Mouse (Mus musculus) hindbrain, postnatal 0 days (tissue): Measurements from ENCODE around the gene Cacna1h. TPM values are rescaled to one million over a fixed set of nuclear protein-coding genes. Genes with fewer than 3 reads are reported as not detected.

ENCODE experiments used
- ATAC-seq: fragments of 200-750 bp; cut with Nextera tagmentation; 2 replicates; pipeline ENCODE4 v1.8.0; 2017; ENCODE audit warnings: mild to moderate bottlenecking, moderate TSS enrichment, moderate library complexity
- DNase-seq: peaks from one replicate; pipeline ENCODE4 v3.0.0-alpha.2; 2015; ENCODE audit warnings: low spot score
- H3K27ac ChIP-seq: fragments of 300-500 bp; sonication (generic); 2 replicates; pipeline ENCODE4 v1.5.1; 2014; ENCODE audit warnings: mild to moderate bottlenecking
- H3K27me3 ChIP-seq: fragments of 300-500 bp; sonication (generic); 2 replicates; pipeline ENCODE4 v1.6.1; 2014; ENCODE audit warnings: low read length, mixed read lengths; ENCODE audit not compliant: insufficient read depth
- H3K36me3 ChIP-seq: fragments of 300-500 bp; sonication (generic); 2 replicates; pipeline ENCODE4 v1.6.1; 2014; ENCODE audit warnings: low read length, mixed read lengths; ENCODE audit not compliant: insufficient read depth
- H3K4me1 ChIP-seq: fragments of 300-500 bp; sonication (generic); 2 replicates; pipeline ENCODE4 v1.6.1; 2014; ENCODE audit warnings: antibody characterized with exemption, low read length, mixed read lengths; ENCODE audit not compliant: insufficient read depth
- H3K4me2 ChIP-seq: fragments of 300-500 bp; sonication (generic); 2 replicates; pipeline ENCODE4 v1.6.1; 2014; ENCODE audit warnings: low read depth, mild to moderate bottlenecking, low read length, moderate library complexity, mixed read lengths
- H3K4me3 ChIP-seq: fragments of 300-500 bp; sonication (generic); 2 replicates; pipeline ENCODE4 v1.5.1; 2014; ENCODE audit warnings: low read length
- H3K9ac ChIP-seq: fragments of 300-500 bp; sonication (generic); replicated peaks from 2 replicates; pipeline ENCODE4 v1.6.1; 2014; ENCODE audit warnings: mild to moderate bottlenecking, low read length, moderate library complexity, mixed read lengths
- H3K9me3 ChIP-seq: fragments of 300-500 bp; sonication (generic); 2 replicates; pipeline ENCODE4 v1.6.1; 2016; ENCODE audit warnings: low read length, mixed read lengths
- CTCF ChIP-seq: IDR thresholded peaks from 2 replicates; pipeline ENCODE4 v1.5.1; 2016; ENCODE audit warnings: antibody characterized with exemption, control low read depth, low read depth
- WGBS: fragments of 180-500 bp; shearing (Covaris S2); extraction: QIAGEN DNeasy Blood & Tissue Kit; methylation state at CpG from one replicate; pipeline ENCODE4 v1.1.7; 2014; 5-methylcytosine and 5-hydroxymethylcytosine counted together
- polyA plus RNA-seq: library from polyadenylated mRNA; unstranded; fragments of >200 nt; fragmentation: Nextera tagmentation; extraction: Ambion mirVana; gene quantifications from 2 replicates; pipeline ENCODE4 v1.2.1, GENCODE M21; 2015
- total RNA-seq: library from RNA; depleted of rRNA; stranded (reverse); fragments of >200 nt; gene quantifications from 2 replicates; pipeline ENCODE4 v1.2.3, GENCODE M21; 2014

The Cacna1h gene
- total and polyA plus RNA-seq, 2 experiments from 2014 or later, result 5.7 to 111 TPM

DNA sequence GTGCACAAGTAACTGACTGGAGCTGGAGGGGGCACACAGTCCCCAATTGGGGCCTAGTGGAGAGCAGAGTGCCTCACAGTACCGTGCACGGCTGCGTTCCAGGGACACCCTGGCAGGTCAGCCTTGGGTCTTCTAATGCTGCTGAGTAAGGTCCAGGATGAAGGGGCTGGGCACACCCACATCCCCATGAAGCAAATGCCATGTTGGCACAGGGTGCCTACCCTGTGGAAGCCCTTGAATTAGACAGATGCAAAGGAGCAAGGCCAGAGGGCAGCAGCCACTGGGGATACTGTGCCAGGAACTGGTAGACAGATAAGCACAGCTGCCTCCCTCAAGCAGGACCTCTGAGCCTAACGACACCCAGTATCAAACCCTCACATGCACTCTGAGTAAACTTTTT, 39.1 kb downstream of the Cacna1h start:
- TF ChIP-seq CTCF, result no peak
- H3K36me3 ChIP-seq, result no peaks in the 10 kb centered on the region; the same call in 1 of the 2 replicates
- H3K4me1 ChIP-seq, result no peaks in the 10 kb centered on the region
- no peak overlapping the region for H3K9ac ChIP-seq
- no peaks in the 10 kb centered on the region for H3K27me3 ChIP-seq
- no peak overlapping the region for H3K27ac ChIP-seq
- DNase-seq (no peak), ATAC-seq (no peak)
- 80% methylated on average over 4 of the region's 4 CpGs for WGBS
- no peak overlapping the region for H3K4me3 ChIP-seq
- no peak overlapping the region for H3K4me2 ChIP-seq
- no peaks in the 10 kb centered on the region for H3K9me3 ChIP-seq

DNA sequence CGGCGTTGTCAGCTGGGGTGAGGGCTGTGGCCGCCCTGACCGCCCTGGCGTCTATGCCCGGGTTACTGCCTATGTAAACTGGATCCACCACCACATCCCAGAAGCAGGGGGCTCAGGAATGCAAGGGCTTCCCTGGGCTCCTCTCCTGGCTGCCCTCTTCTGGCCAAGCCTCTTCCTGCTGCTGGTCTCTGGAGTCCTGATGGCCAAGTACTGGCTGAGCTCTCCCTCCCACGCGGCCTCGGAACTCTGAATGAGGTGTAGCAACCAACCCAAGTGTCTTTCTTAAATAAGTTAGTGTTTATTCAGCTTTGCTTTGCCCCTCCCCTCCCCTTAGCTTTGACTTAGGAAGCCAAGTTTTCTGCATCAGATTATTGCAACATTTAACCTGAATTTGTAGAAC, 59.6 kb downstream of the Cacna1h start:
- Histone ChIP-seq H3K4me1 (no peaks in the 10 kb centered on the region), H3K4me3 (no peak overlapping the region), H3K9ac (no peak overlapping the region), H3K27ac (no peak overlapping the region), H3K9me3 (no peaks in the 10 kb centered on the region), H3K27me3 (no peaks in the 10 kb centered on the region), H3K4me2 (no peak overlapping the region), H3K36me3 (0 out of 2 replicates have a peak, but pooled peaks cover 3% of the 10 kb centered on the region)
- TF ChIP-seq CTCF, result peak; percentile 64
- DNase-seq (peak; percentile 58), ATAC-seq (peak; percentile 48)
- whole genome bisulfite sequencing, result 44% methylated on average over 9 of the region's 9 CpGs

GRCm38 (mm10) chr17:25372491-25372890, 61.1 kb downstream of the Cacna1h start:
- H3K4me2 ChIP-seq, result no peak overlapping the region
- no peaks in the 10 kb centered on the region for H3K36me3 ChIP-seq
- ATAC-seq (no peak), DNase-seq (no peak)
- H3K9ac ChIP-seq, result no peak overlapping the region
- WGBS, result 82% methylated on average over 8 of the region's 8 CpGs
- H3K9me3 ChIP-seq, result no peaks in the 10 kb centered on the region
- H3K27me3 ChIP-seq, result no peaks in the 10 kb centered on the region
- no peaks in the 10 kb centered on the region for H3K4me1 ChIP-seq
- no peak overlapping the region for H3K27ac ChIP-seq
- TF ChIP-seq CTCF, result no peak
- H3K4me3 ChIP-seq, result no peak overlapping the region

DNA sequence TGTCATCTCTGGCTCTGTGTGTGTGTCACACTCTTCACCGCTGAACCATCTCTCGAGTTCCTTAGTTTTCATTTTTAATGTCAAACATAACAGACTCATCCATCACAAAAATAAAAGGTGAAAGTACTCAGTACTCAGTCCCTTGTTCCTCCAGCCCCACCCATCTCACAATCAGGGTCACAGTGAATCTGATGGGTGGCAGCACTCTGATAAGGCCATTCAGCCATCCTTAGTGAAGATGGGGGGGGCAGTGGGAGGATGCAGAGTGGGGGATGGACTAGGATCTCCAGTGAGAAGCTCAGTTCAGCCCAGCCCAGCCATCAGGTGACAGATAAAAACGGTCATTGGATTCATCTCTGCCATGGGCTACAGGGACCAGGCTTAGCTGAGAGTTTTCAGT, 64.6 kb downstream of the Cacna1h start, which contains the start of gene Tpsg1:
Gene Tpsg1, plus strand, starts transcription at position 301 of the 400 bp plus-strand sequence.
- Histone ChIP-seq H3K9ac (no peak within 1 kb of the TSS), H3K4me1 (no peaks in the 10 kb centered on the region), H3K4me2 (no peak within 1 kb of the TSS), H3K4me3 (no peak within 1 kb of the TSS), H3K27ac (no peak within 1 kb of the TSS), H3K27me3 (no peaks in the 10 kb centered on the region), H3K36me3 (no peaks in the 10 kb centered on the region), H3K9me3 (no peaks in the 10 kb centered on the region)
- DNase-seq (no peak), ATAC-seq (no peak)
- no peak for TF ChIP-seq CTCF
- WGBS, result 81% methylated on average over 3 of the region's 3 CpGs

GRCm38 (mm10) chr17:25366005-25366404, 67.6 kb downstream of the Cacna1h start, which contains the start of gene Tpsb2:
Tpsb2 (plus strand) TSS chr17:25366305.
- no peak within 1 kb of the TSS for H3K27ac ChIP-seq

GRCm38 (mm10) chr17:25363726-25364125, 69.9 kb downstream of the Cacna1h start:
- DNase-seq, result peak; percentile 20
- WGBS, result 15% methylated on average over 1 of the region's 1 CpGs
- Histone ChIP-seq H3K9ac (no peak overlapping the region), H3K27me3 (no peaks in the 10 kb centered on the region), H3K27ac (no peak overlapping the region), H3K4me2 (no peak overlapping the region), H3K36me3 (no peaks in the 10 kb centered on the region), H3K4me3 (no peak overlapping the region), H3K4me1 (no peaks in the 10 kb centered on the region), H3K9me3 (no peaks in the 10 kb centered on the region)
- ATAC-seq, result no peak
- peak; percentile 72 for TF ChIP-seq CTCF

More at GRCm38 (mm10) chr17:25366005-25366404, 67.6 kb downstream of the Cacna1h start, which contains the start of gene Tpsb2:
- no peaks in the 10 kb centered on the region for H3K4me1 ChIP-seq
- DNase-seq (no peak), ATAC-seq (no peak)
- H3K4me3 ChIP-seq, result no peak within 1 kb of the TSS
- no peak within 1 kb of the TSS for H3K4me2 ChIP-seq
- 73% methylated on average over 2 of the region's 2 CpGs for WGBS
- H3K27me3 ChIP-seq, result no peaks in the 10 kb centered on the region
- no peaks in the 10 kb centered on the region for H3K36me3 ChIP-seq
- TF ChIP-seq CTCF, result no peak
- H3K9ac ChIP-seq, result no peak within 1 kb of the TSS
- H3K9me3 ChIP-seq, result no peaks in the 10 kb centered on the region

DNA sequence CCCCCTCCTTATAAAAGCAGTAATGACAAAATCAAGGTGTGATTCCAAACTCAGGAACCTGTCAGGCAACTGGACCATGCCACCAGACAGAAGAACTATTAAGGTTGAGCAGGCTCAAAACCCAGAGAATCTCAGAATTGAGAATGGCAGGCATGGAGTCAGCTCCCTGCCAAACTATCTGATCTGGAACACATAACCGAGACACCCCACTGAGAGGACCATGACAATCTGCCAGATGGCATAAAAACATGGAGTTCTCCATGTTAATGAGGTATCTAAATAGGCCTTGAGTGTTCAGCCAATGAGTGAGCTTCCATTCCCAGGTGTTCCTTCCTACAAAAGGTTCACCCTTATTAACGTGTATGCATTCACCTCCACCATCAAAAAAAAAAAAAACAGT, 72.3 kb downstream of the Cacna1h start:
- H3K4me1 ChIP-seq, result no peaks in the 10 kb centered on the region
- DNase-seq, result no peak

More for the DNA sequence above, 72.3 kb downstream of the Cacna1h start:
- Histone ChIP-seq H3K27ac (no peak overlapping the region), H3K9ac (no peak overlapping the region), H3K36me3 (no peaks in the 10 kb centered on the region), H3K27me3 (no peaks in the 10 kb centered on the region), H3K9me3 (no peaks in the 10 kb centered on the region), H3K4me2 (no peak overlapping the region), H3K4me3 (no peak overlapping the region)
- WGBS, result 72% methylated on average over 2 of the region's 2 CpGs
- ATAC-seq, result no peak
- TF ChIP-seq CTCF, result no peak
